Mouse (Mus musculus): ENCODE data around the gene Hopx.

DNA sequence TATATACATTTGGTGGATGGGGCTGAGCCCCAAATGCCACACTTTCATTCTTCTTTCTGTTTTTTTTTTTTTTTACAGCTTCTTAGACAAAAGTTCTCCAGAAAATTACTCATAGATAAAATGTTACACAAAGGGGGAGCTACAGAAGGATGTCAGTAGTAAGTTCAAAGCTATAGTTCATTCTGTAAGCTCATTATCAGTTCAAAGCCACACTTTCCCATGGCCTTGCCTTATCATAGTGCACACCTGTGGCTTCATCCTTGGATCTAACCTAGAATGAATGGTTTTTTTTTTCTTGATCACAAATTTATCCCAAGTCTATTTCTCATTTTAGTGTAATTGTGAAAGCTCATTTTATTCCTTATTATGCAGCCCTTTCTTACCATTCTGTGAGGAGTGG lies 75.5 kb downstream of the Hopx start:
- TF ChIP-seq CTCF (IDR thresholded peaks at IDR 0.05) (no peak), EP300 (IDR thresholded peaks at IDR 0.05) (no peak)
